Mouse (Mus musculus): ENCODE measurements at regions not wholly inside any gene's neighbourhood (a gene's known extent, or its start where the extent isn't known, plus 50 kb on each side); places are given as distances from the start of the nearest gene placed in this dataset.

DNA sequence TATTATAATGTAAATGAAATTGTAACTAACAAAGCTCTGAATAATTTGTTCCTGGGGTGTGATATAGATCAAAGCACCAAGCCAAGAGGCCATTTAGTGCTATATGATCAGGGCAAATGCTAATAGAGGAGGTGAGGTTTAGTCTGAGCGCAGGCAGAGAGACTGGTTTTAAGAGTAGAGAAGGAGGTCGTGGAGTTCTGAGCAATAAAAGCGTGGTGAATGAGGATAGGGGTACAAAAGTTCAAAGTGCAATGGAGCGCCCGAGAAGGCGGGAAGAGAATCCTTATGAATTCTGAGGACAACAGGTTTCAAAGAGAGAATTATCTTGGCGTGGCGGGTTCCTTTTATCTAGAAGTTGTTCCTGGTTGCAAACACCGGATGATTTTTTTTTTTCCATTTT is 261.5 kb upstream of the Nrip1 start:
- no peak overlapping the region for H3K4me3 ChIP-seq (ENCODE audit: extremely low read depth, insufficient read depth, insufficient read length)
- no peak for TF ChIP-seq CTCF (IDR thresholded peaks at IDR 0.05; ENCODE audit: extremely low read depth, insufficient read depth, insufficient read length, insufficient replicate concordance)
- TF ChIP-seq POLR2A (IDR thresholded peaks at IDR 0.05; ENCODE audit: low read depth, low read length): no peak
- H3K27ac ChIP-seq (ENCODE audit: insufficient read depth, low read length): no peak overlapping the region
- 93% methylated on average over 9 of the region's 9 CpGs for WGBS
- no peak for DNase-seq (ENCODE audit: low read depth in 1 of 2, low spot score in 2 of 2)
- H3K4me1 ChIP-seq (ENCODE audit: control insufficient read depth, insufficient read depth, insufficient read length): no peaks in the 10 kb centered on the region
- no peaks in the 10 kb centered on the region for H3K36me3 ChIP-seq (ENCODE audit: control insufficient read depth, insufficient read depth, low read length)
- no peaks in the 10 kb centered on the region for H3K27me3 ChIP-seq (ENCODE audit: control insufficient read depth, insufficient read depth, low read length)

DNA sequence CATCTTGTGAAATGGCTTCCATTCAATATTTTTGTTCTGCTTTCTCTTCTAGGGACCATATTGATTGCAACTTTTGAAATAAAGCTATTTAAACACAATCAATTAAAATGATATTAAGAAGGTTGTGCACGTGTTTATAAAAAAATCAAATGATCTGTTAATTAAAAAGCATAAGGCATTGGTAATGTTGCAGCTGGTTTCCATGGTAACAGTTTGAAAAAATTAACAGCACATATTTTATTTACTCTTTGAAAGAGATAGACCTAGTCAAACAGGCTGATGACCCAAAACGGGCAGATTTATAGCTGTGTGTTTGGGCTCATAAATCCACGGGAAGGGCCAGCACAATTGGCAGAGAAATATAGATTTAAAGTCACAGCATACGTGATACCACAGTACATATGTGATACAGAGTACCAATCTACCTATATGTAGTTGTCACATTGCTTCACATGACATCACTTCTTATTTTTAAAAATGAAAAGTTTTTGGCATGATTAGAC is 260.6 kb upstream of the Nrip1 start:
- Histone ChIP-seq H3K27ac (ENCODE audit: insufficient read depth, low read length) (no peak overlapping the region), H3K4me3 (ENCODE audit: extremely low read depth, insufficient read depth, insufficient read length) (no peak overlapping the region), H3K36me3 (ENCODE audit: control insufficient read depth, insufficient read depth, low read length) (no peaks in the 10 kb centered on the region), H3K27me3 (ENCODE audit: control insufficient read depth, insufficient read depth, low read length) (no peaks in the 10 kb centered on the region), H3K4me1 (ENCODE audit: control insufficient read depth, insufficient read depth, insufficient read length) (no peaks in the 10 kb centered on the region)
- WGBS: 88% methylated on average over 4 of the region's 4 CpGs
- DNase-seq (ENCODE audit: low read depth in 1 of 2, low spot score in 2 of 2): no peak
- no peak for TF ChIP-seq POLR2A (IDR thresholded peaks at IDR 0.05; ENCODE audit: low read depth, low read length)
- TF ChIP-seq CTCF (IDR thresholded peaks at IDR 0.05; ENCODE audit: extremely low read depth, insufficient read depth, insufficient read length, insufficient replicate concordance): no peak

- H3K36me3 ChIP-seq (ENCODE audit: control insufficient read depth, insufficient read depth, low read length): no peaks in the 10 kb centered on the region
- DNase-seq (ENCODE audit: low read depth in 1 of 2, low spot score in 2 of 2): no peak
- no peak for TF ChIP-seq POLR2A (IDR thresholded peaks at IDR 0.05; ENCODE audit: low read depth, low read length)
- no peak for TF ChIP-seq CTCF (IDR thresholded peaks at IDR 0.05; ENCODE audit: extremely low read depth, insufficient read depth, insufficient read length, insufficient replicate concordance)
- no peaks in the 10 kb centered on the region for H3K4me1 ChIP-seq (ENCODE audit: control insufficient read depth, insufficient read depth, insufficient read length)
- 86% methylated on average over 4 of the region's 4 CpGs for WGBS
- no peaks in the 10 kb centered on the region for H3K27me3 ChIP-seq (ENCODE audit: control insufficient read depth, insufficient read depth, low read length)
- no peak overlapping the region for H3K27ac ChIP-seq (ENCODE audit: insufficient read depth, low read length)
- H3K4me3 ChIP-seq (ENCODE audit: extremely low read depth, insufficient read depth, insufficient read length): no peak overlapping the region
Observed at GRCm38 (mm10) chr16:76626142-76626541, 252.5 kb upstream of the Nrip1 start.

DNA sequence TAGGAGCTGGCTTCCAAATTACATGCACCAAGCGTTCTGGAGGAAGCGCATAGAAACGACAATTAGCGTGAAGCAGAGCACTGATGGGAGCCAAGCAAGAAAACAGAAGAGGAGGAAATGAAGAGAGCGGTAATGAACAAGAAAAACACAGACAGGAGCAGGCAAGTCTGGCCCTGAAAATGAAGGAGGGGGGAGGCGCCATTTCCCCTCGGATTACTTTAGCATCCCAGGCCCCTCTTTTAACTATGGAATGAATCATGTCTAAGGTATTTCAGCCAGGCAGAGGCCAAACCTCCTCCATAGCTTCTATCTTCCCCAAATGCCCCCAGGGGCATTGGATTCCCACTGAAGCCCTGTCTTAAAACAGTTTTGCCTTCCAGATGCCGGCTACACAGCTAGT is 248.1 kb upstream of the Nrip1 start:
- TF ChIP-seq POLR2A (IDR thresholded peaks at IDR 0.05; ENCODE audit: low read depth, low read length): no peak
- no peak for TF ChIP-seq CTCF (IDR thresholded peaks at IDR 0.05; ENCODE audit: extremely low read depth, insufficient read depth, insufficient read length, insufficient replicate concordance)

GRCm38 (mm10) chr16:76618295-76618694 is 244.7 kb upstream of the Nrip1 start:
- DNase-seq (ENCODE audit: low read depth in 1 of 2, low spot score in 2 of 2): no peak
- H3K27me3 ChIP-seq (ENCODE audit: control insufficient read depth, insufficient read depth, low read length): no peaks in the 10 kb centered on the region
- H3K36me3 ChIP-seq (ENCODE audit: control insufficient read depth, insufficient read depth, low read length): no peaks in the 10 kb centered on the region
- H3K4me3 ChIP-seq (ENCODE audit: extremely low read depth, insufficient read depth, insufficient read length): no peak overlapping the region
- H3K4me1 ChIP-seq (ENCODE audit: control insufficient read depth, insufficient read depth, insufficient read length): no peaks in the 10 kb centered on the region
- H3K27ac ChIP-seq (ENCODE audit: insufficient read depth, low read length): no peak overlapping the region; the same call in 1 of the 2 replicates
- no peak for TF ChIP-seq CTCF (IDR thresholded peaks at IDR 0.05; ENCODE audit: extremely low read depth, insufficient read depth, insufficient read length, insufficient replicate concordance)
- 91% methylated on average over 7 of the region's 7 CpGs for WGBS

More for the DNA sequence above, 248.1 kb upstream of the Nrip1 start:
- Histone ChIP-seq H3K4me3 (ENCODE audit: extremely low read depth, insufficient read depth, insufficient read length) (no peak overlapping the region), H3K27me3 (ENCODE audit: control insufficient read depth, insufficient read depth, low read length) (no peaks in the 10 kb centered on the region), H3K27ac (ENCODE audit: insufficient read depth, low read length) (no peak overlapping the region), H3K4me1 (ENCODE audit: control insufficient read depth, insufficient read depth, insufficient read length) (no peaks in the 10 kb centered on the region), H3K36me3 (ENCODE audit: control insufficient read depth, insufficient read depth, low read length) (no peaks in the 10 kb centered on the region)
- no peak for DNase-seq (ENCODE audit: low read depth in 1 of 2, low spot score in 2 of 2)
- 86% methylated on average over 8 of the region's 8 CpGs for WGBS

DNA sequence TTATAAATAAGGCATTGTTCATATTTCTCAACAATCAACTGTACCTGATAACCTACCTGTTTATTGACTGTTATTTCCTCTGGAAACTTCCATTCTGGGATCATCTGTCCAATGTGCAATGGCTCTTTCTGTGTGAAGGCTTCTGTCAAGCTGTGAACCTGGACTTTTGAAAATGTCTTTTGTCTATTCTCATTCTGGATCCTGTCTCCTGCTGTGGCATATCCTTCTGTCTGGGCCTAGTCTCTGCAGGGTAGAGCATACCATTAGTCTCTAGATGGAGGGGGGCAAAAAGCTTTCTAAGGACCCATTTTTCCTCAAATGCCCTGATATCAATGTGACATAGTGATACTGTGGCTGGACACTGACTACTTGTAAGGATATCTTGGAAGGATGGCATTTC is 237.4 kb upstream of the Nrip1 start:
- TF ChIP-seq POLR2A (IDR thresholded peaks at IDR 0.05; ENCODE audit: low read depth, low read length): no peak
- no peak for TF ChIP-seq CTCF (IDR thresholded peaks at IDR 0.05; ENCODE audit: extremely low read depth, insufficient read depth, insufficient read length, insufficient replicate concordance)
- no peak overlapping the region for H3K4me3 ChIP-seq (ENCODE audit: extremely low read depth, insufficient read depth, insufficient read length)
- no peak overlapping the region for H3K27ac ChIP-seq (ENCODE audit: insufficient read depth, low read length)
- H3K36me3 ChIP-seq (ENCODE audit: control insufficient read depth, insufficient read depth, low read length): no peaks in the 10 kb centered on the region
- DNase-seq (ENCODE audit: low read depth in 1 of 2, low spot score in 2 of 2): no peak
- H3K27me3 ChIP-seq (ENCODE audit: control insufficient read depth, insufficient read depth, low read length): no peaks in the 10 kb centered on the region
- no peaks in the 10 kb centered on the region for H3K4me1 ChIP-seq (ENCODE audit: control insufficient read depth, insufficient read depth, insufficient read length)

DNA sequence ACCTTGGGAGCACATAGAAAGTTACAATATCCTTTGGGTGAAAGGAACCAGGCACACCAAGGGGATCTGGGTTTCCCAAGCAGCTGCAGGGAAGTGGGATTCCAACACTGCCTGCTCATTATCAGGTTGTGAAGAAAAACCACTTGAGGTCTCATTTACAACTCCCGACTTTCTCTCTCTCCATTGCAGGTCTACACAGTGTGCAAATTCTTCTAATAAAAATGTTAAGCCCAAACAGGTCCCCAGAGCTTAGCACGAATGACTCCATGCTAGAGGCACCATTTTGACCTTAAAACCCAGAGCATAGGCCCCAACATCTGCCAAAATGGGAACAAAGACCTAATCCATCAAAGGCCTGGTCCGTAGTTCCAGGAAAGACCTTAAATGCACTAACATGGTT is 231.3 kb upstream of the Nrip1 start:
- 92% methylated on average over 3 of the region's 3 CpGs for WGBS
- Histone ChIP-seq H3K36me3 (ENCODE audit: control insufficient read depth, insufficient read depth, low read length) (no peaks in the 10 kb centered on the region), H3K4me3 (ENCODE audit: extremely low read depth, insufficient read depth, insufficient read length) (no peak overlapping the region), H3K27ac (ENCODE audit: insufficient read depth, low read length) (no peak overlapping the region), H3K27me3 (ENCODE audit: control insufficient read depth, insufficient read depth, low read length) (no peaks in the 10 kb centered on the region), H3K4me1 (ENCODE audit: control insufficient read depth, insufficient read depth, insufficient read length) (0 out of 2 replicates have a peak, but pooled peaks cover 2% of the 10 kb centered on the region)
- TF ChIP-seq POLR2A (IDR thresholded peaks at IDR 0.05; ENCODE audit: low read depth, low read length) (no peak), CTCF (IDR thresholded peaks at IDR 0.05; ENCODE audit: extremely low read depth, insufficient read depth, insufficient read length, insufficient replicate concordance) (no peak)
- DNase-seq (ENCODE audit: low read depth in 1 of 2, low spot score in 2 of 2): no peak
